Mouse (Mus musculus): Measurements from ENCODE around the gene Fhl2.
"Not testable (repeated sequence)": the region's sequence is repeated elsewhere in the genome, so short reads cannot be mapped to it uniquely, and the experiment has no call there.

The Fhl2 gene

DNA sequence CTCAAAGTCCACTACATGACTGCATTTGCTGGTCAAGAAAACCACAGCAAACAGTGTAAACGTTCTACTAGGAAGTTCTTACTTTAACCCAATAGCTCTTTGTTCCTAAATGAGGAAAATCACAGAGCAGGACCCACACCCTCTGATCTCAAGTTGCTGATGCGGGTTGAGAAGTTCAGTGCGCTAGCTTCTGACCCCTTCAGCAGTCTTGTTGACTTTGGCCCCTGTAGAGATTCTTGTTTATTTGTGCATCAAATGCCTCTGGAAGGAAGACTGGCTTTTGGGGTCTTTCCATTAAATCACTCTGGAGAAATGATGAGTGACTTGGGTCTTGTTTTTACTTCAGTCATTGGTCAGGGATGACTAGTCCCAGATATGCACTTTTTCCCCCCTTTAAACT, 46.6 kb downstream of the Fhl2 start:
- DNase-seq (ENCODE audit: low read depth), result peak; percentile 29

DNA sequence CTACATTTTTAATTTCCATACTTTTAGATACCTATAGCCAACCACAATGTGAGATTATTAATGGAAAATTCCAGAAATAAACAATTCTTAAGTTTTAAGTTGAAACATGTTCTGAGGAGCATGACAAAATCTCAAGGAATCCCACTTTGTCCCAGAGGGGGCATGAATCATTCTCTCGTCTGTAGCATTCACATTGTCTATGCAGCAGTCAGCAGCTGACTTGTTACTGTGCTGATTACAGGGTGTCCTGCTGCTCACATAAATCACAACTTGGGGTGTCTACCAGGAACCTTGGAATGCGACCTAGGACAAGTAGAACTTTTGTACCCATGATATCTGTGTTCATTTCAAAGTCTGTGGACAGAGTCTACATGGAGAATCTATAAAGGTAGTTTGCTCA, 49.3 kb downstream of the Fhl2 start:
- peak; percentile 89 for DNase-seq (ENCODE audit: low read depth)

DNA sequence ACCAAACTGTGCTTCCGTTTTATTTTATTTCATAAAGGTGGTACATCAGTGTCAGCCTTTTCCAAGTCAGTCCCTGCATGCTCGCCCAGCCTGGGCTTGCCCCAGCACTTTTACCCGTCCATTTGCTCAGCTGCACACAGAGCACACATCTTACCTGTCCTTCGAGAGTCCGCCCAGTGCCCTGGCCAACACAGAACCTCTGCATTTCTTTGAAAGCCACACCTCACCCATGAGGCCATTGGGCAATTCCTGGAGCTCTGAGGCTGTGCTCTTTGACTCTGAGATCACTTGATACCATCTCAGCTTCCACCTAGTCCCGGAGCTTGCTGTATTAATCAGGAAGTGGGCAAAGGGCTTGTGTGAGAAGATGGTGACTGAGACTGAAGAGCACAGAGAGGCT, 51.4 kb downstream of the Fhl2 start:
- no peak for DNase-seq (ENCODE audit: low read depth)

DNA sequence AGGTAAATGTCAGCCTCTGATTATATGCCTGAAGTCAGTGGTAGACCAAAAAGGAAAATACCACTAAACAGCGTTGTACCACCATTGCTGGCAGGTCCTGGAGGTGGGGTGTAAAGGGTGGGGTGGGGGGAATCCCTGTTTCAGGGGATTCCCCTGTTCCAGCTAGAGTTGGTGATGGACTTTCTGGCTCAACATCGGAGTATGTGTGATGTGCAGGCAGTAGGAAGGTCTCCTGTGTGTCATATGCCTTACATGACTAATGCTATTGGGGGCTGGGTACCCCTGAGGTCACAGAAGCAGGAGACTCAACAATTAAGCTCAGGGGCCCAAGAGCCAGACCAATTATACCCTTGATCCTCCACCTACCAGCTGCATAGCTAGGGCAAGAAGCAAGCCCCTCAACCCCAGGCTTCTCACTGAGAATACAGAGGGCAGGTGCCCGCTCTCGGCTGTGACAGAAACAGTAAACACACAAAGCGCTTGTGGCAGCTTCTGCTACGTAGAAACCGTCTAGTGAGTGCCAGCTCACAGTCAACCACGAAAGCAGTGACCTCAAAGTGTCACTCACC, 52.4 kb downstream of the Fhl2 start:
- DNase-seq (ENCODE audit: low read depth), result no peak

DNA sequence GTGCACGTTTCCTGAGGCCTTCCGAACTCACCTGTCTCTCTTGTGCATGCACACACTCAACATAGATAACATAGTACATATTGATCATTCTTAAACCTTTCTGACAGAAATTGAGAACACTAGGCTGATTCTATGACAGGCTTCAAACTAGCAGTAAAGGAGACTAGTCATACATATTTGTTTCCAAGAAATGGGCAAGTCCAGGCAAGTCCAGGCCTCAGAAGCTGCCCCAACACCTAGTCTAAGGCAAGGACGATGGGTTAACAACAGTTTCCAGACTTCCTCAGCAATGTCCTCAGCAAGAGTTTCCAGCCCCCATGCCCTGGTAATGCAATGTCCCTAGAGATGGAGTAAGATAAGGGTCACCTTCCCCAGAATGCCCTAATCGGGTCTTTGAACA, 53.0 kb downstream of the Fhl2 start:
- no peak for DNase-seq (ENCODE audit: low read depth)

DNA sequence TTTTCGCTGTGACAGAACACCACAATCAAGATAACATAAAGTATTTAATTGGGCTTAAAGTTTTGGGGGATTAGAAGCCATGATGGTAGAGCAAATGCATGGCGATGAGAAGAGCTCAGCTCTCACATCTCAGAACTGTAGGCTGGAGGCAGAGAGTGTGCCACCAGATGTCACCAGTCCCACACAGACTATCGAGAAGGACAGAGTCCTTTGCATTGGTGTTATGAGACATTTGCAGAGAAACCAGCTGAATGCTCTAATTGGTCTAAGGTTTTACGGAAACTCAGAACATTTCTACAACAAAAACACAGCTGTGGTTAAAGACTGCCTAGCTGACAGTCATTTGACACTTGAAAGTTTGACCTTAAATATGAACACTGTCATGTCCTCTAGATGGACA, 53.5 kb downstream of the Fhl2 start:
- DNase-seq (ENCODE audit: low read depth), result no peak

DNA sequence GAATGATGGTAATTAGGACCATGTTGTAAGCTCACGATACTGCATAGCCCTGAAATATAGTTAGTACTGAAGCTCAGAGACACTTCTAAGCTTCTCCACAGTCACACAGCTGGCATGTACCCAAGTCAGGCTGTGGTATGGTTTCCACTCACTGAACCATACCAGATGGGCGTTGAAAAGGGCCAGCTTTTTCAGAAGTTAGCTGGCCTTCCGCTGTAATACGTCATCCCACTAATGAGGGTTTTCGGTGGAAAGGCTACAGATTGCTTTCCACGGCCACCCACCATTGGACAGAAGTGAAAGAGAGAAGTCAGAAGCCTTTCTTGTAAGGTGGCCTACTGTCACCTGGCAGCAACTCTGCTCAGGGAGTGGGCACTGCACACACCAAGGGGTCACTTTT, 53.9 kb downstream of the Fhl2 start:
- peak; percentile 66 for DNase-seq (ENCODE audit: low read depth)

DNA sequence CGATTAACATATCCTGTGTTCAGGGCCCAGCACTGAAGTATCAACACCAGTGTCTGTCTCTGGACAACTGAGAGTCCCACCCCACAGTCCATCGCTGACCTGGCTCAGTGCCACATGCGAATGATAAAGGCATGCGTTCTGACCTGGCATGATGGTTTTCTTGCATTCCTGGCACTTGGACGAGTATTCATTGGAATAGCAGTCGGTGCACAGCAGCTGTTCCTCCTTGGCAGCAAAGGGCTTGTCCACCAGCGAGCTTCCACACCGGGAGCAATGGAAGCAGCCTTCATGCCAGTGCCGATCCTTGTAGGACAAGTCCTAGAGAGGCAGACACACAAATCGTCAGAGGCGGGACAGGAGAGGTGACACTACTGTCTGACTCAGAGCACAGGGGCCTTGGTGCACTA, 55.2 kb downstream of the Fhl2 start:
- peak; percentile 72 for DNase-seq (ENCODE audit: low read depth)

DNA sequence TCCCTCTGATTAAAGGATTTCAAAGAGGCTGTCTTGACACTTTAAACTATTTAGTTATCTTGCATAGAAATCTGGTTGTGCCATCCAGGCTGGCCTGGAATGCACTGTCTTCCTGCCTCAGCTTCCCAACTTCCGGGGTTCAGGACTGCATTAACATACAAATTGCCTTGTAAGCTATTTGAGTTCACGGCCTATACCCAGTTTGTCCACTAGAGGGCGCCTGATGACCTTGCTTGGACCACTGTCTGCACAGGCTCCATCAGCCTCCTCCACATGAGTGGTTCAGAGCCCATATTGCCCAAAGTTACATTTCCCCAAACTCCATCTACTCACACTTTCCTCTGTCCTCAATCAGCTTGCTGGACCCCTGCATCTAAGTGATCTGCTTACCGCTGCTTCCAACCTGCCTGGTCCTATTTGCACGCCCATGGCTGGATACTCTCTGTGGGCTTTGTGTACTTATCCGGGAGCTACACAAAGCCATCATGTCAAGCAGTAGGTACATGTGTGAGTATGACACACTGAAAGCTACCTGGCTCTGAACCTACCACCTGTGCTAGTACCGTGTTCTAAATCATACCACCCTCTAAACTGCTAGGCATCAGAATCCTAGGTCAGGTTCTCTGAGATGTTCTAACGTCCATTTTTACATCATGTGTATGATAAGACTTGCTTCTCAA, 57.1 kb downstream of the Fhl2 start:
- peak; percentile 97 for DNase-seq (ENCODE audit: low read depth)

DNA sequence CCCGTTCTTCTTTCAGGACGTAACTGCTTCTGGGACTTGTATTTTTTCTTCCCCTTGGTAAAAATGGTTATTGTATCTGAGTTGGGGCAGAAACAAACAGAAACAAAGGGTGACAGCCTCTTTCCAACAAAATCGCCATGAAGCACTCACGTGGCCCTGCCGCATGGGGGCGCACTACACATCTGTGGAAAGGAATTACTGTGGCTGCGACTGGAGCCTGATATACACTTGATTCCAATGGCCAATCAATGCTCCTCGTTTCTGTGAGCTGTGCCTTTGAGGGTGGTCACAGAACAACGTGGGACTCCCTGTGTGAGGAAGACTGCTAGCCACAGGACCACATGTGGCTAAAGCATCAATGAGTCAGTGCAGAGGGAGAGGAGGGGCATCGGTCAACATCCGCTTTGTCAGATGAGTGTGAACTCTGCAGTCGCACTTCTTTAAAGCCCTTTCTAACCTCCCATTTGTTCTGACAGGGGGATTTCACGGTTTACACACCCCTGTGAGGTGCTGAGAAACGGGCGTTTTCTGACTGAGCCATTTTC, 58.4 kb downstream of the Fhl2 start:
- no peak for DNase-seq (ENCODE audit: low read depth)

DNA sequence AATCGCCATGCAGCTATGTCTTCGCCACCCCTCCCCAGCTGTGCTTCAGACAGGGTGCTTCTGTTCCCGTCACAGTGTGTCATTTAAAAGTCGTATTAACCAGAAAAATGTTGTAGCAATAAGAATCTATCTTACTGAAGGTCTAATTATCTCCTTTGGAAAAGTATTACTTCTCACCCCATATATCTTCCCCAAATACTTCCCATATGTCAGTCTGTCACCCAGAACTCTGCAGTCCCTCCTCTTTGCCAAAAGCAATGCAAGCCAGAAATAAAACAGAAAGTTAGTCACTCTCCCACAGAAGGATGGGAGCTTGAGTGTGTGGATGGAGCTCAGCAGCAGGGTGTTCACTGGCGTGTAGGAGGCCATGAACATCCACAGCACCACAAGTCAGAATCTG, 59.5 kb downstream of the Fhl2 start:
- DNase-seq (ENCODE audit: low read depth), result no peak

DNA sequence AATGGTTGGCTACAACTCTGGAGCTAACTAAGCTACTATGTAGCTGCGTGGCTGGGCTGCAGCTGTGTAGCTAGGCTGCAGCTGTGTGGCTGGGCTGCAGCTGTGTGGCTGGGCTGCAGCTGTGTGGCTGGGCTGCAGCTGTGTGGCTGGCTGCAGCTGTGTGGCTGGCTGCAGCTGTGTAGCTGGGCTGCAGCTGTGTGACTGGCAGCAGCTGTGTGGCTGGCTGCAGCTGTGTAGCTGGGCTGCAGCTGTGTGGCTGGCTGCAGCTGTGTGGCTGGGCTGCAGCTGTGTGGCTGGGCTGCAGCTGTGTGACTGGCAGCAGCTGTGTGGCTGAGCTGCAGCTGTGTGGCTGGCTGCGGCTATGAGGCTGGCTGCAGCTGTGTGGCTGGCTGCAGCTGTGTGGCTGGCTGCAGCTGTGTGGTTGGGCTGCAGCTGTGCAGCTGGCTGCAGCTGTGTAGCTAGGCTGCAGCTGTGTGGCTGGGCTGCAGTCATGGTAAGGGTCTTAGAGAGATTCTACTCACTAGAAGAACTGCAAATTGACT, 60.2 kb downstream of the Fhl2 start:
- DNase-seq (ENCODE audit: low read depth), result not testable (repeated sequence)

DNA sequence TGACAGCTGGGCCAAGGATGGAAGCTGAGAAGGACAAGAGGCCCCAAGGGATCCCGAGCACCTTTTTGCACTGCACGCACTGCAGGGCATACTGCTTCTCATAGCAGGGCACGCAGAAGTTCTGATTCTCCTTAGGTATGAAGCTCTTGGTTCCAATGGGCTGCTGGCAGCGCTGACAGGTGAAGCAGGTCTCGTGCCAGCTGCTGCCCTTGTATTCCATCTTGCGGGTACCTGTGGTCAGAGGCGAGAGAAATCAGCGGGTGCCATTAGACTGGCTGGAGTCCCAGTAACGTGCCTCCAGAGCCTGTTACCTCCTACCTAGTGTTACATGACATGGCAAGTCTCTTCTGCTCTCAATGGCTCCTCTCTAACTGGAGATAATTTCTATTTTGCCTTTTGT, 65.2 kb downstream of the Fhl2 start:
- DNase-seq (ENCODE audit: low read depth), result no peak

DNA sequence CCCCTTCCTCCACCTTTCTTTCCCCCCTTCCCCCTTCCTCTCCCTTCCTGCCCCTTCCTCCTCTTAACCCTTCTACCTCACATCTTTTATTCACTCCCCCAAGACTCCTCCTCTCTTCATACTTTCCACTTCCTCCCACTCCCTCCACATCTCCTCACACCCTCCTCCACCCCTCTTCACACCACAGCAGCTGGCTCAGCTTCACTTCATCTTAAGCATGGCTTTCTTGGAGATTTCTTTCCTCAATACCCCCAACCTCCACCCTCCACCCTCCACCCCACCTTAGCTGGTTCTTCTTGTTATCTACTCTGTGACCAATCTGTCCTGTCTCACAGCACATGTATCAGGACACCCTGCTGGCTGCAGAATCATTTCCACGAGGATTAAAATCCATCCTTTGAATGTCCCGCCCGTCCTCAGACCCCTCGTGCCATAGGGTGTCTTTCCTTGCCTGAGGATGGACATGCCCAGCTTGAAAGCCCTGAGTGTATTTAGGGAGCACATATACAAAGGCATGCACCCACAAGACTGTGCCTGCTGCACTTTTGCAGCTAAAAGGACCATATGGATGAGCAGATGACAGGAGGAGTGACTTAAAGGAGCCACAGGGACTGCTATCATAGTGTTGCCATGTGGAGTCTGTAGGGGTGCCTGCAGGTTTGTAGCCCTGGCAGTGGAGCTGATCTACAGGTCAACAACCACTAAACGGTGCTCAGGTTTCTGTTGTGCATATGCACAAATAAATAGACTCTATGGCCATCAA, 66.4 kb downstream of the Fhl2 start:
- no peak for DNase-seq (ENCODE audit: low read depth)

DNA sequence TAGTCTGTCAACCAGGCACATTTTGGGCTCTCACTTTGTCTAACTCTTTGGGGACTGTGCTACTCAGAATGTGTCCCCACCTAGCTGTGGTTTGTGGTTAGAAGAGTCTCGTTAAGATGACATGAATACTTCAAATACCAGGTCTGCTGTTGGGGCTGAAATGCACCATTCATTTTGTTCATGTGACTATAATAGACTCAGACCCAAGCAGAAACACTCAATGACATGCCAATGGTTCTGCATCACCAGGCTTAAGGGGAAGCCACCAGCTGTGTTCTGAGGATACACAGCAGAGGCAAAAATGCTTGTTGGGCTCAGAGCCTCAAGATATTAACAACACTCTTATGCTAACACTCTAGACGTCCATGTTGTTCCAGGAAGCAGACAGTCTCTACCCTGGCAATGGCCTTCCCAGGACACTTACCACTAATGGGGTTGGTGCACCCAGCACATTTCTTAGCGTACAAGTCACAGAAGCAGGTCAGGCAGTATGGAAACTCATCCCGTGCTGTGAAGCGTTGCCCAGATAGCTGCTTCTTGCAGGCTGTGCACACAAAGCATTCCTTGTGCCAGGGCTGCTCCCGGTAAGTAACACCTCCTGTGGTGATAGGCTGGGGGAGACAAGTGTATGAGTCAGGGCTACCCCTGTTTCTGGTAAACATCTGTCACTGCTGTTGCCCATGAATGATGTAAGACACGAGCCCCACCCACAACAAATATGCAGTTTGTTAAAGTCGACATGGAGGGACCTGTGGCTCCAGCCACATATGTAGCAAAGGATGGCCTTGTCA, 68.8 kb downstream of the Fhl2 start:
- peak; percentile 72 for DNase-seq (ENCODE audit: low read depth)

DNA sequence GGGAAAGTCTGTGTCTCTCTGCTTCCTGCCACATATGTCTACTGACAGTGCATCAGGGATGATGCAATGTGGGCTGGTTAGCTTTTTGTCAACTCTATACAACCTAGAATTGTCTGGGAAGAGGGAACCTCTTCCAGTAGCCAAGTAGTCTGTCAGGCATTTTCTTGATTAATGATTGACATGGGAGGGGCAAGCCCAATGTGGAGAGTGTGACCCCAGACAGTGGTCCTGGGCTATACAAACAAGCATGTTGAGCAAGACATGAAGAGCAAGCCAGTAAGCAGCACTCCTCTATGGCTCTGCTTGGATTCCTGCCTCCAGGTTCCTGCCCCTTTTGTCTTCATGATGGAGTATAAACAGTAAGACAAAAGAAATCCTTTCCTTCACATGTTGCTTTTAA, 69.6 kb downstream of the Fhl2 start:
- no peak for DNase-seq (ENCODE audit: low read depth)

DNA sequence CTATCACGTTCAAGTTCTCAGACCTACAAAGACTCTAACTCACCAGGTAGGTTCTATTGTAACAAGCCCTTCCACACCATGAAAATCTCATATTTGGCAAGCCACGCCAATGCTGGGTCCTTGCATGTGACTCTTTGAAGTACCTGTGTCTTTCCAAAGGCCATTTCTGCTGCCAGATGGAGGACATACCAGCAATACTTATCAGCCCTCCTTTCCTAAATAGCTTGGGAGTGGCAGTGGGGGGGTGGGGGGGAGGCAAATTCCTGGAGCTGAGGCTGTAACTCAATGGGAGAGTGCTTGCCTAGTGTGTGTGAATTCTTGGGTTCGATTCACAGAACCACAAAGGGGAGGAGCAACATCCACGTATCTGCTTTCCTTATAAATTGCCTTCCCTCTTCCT, 72.1 kb downstream of the Fhl2 start:
- DNase-seq (ENCODE audit: low read depth), result no peak

DNA sequence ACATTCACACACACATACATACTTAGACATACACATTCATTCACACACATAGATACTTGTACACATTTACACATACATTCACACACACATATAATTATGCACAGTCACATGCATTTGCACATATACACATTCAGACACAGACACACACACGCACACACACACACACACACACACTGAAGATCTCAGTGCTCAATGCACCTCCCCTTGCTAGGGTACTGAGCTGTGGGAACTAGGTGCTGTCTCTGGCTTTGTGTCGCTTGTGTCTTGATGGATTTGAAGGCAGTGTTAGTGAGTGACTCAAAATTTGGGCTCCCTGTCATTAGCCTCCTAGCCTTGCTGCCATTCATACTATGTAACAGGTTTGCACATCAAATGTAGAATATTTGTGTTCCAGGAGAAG, 74.2 kb downstream of the Fhl2 start:
- no peak for DNase-seq (ENCODE audit: low read depth)

DNA sequence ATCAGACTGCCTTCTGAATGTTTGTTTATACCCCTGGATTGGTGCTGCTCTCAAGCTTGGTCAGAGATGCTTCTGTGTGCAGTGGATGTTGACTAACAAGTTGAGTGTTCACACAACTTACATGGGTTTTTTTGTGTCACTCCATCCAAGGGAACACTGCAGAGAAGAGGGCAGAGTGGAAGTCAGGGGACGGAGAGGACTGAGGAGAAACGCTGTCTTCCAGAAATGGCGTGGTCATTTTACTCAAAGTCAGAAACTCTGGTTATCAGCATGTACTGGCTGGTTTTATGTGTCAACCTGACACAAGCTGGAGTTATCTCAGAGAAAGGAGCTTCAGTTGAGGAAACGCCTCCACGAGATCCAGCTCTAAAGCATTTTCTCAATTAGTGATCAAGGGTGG, 75.8 kb downstream of the Fhl2 start:
- DNase-seq (ENCODE audit: low read depth), result no peak

DNA sequence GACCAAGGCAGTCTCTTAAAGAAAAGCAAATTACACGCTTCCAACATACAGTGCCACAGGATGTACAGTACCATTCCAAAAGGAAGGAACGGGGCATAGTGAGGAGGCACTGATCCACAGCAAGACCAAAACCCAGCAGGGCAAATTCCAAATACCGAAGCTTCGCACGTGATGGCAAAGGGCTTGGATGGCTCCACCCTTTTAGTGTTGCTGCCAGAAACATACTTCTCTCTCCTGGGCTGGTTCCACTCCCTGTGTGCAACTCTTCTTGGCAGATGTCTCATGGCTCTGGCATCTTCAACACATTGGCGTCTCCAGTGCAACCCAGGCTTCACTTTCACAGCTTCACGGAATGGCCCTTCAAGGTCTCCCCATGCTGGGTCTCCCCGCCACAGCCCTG, 79.3 kb downstream of the Fhl2 start:
- DNase-seq (ENCODE audit: low read depth), result peak; percentile 37

DNA sequence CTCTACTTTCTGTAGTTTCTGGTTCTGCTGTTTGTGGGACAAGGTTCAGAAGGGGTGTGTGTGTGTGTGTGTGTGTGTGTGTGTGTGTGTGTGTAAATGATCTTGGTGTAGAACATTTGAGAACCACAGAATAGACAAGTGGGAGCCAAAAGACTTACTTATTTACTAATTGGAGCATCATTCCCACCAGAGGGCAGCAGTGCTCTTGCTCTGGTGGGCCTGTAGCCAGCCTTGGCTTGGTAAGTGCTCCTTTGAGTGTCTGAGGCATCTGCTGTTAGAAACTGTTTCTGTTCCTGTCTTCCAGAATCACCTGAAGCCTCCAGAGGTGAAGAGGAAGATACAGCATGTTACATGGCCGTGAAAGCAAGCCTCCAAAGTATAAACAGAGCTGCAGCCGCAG, 83.9 kb downstream of the Fhl2 start:
- DNase-seq (ENCODE audit: low read depth), result peak; percentile 93

DNA sequence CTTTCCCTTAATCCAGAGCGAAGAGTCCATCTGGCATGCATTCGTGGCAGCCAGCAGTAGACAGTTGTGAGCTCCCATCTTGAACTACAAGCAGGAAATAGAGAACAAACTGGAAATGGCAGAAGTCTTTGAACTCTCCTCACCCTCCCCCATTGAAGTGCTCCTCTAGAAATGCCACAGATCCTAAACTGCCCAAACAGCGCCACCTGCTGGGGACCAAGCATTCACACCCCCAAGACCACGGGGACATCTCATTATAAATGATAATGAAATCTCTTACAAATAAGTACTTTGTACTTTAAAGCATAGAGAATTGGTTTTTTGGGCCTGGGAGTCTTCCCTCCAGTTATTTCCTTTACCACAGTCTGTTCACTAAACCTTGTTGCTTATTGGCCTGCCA, 86.2 kb downstream of the Fhl2 start:
- peak; percentile 82 for DNase-seq (ENCODE audit: low read depth)
